Mouse (Mus musculus) testis, adult 2 months (tissue): Measurements from ENCODE around the gene Pigk. TPM values are rescaled to one million over a fixed set of nuclear protein-coding genes. Genes with fewer than 3 reads are reported as not detected.

Source experiments
- H3K27ac ChIP-seq: fragments of 200-500 bp; 2 replicates; pipeline ENCODE4 v1.5.1; 2012; ENCODE audit warnings: low read depth, low read length; ENCODE audit not compliant: control insufficient read depth, insufficient read depth
- H3K27me3 ChIP-seq: fragments of 200-500 bp; 2 replicates; pipeline ENCODE4 v1.6.1; 2012; ENCODE audit warnings: mild to moderate bottlenecking, low read length, moderate library complexity; ENCODE audit not compliant: control insufficient read depth, insufficient read depth
- H3K36me3 ChIP-seq: fragments of 200-500 bp; 2 replicates; pipeline ENCODE4 v1.6.1; 2012; ENCODE audit warnings: mild to moderate bottlenecking, low read length; ENCODE audit not compliant: control insufficient read depth, insufficient read depth
- H3K4me1 ChIP-seq: fragments of 200-500 bp; 2 replicates; pipeline ENCODE4 v1.6.1; 2012; ENCODE audit warnings: low read length; ENCODE audit not compliant: control insufficient read depth, insufficient read depth
- H3K4me3 ChIP-seq: fragments of 200-500 bp; 2 replicates; pipeline ENCODE4 v1.5.1; 2012; ENCODE audit warnings: low read depth, mild to moderate bottlenecking, low read length, moderate library complexity, mixed read lengths; ENCODE audit not compliant: control insufficient read depth
- CTCF ChIP-seq: fragments of 200-500 bp; IDR thresholded peaks from 2 replicates; pipeline ENCODE4 v1.5.1; 2012; ENCODE audit warnings: low read depth, mild to moderate bottlenecking, inconsistent platforms, low read length, moderate library complexity; ENCODE audit not compliant: control insufficient read depth, insufficient read depth, insufficient replicate concordance
- POLR2A ChIP-seq: fragments of 200-500 bp; IDR thresholded peaks from 2 replicates; pipeline ENCODE4 v1.6.1; 2012; ENCODE audit warnings: low read depth, mild to moderate bottlenecking, inconsistent platforms, low read length, moderate library complexity; ENCODE audit not compliant: control insufficient read depth
- polyA plus RNA-seq: library from polyadenylated mRNA; depleted of rRNA; stranded (reverse); fragments of >200 nt; gene quantifications from 2 replicates; pipeline ENCODE4 v1.2.3, GENCODE M21; 2012

Pigk gene
- polyA plus RNA-seq, 1 experiment: 34.6 TPM

- Histone ChIP-seq H3K27ac (no peak overlapping the region), H3K36me3 (no peaks in the 10 kb centered on the region)
- TF ChIP-seq CTCF: no peak
- no peak for TF ChIP-seq POLR2A
Measured at GRCm38 (mm10) chr3:152956771-152957170, 242.9 kb downstream of the Pigk start.

GRCm38 (mm10) chr3:152958358-152959150 lies 244.7 kb downstream of the Pigk start:
- H3K4me1 ChIP-seq: no peaks in the 10 kb centered on the region; the same call in 1 of the 2 replicates

More at GRCm38 (mm10) chr3:152956771-152957170, 242.9 kb downstream of the Pigk start:
- no peaks in the 10 kb centered on the region for H3K27me3 ChIP-seq
- H3K4me3 ChIP-seq: no peak overlapping the region
- no peaks in the 10 kb centered on the region; the same call in 1 of the 2 replicates for H3K4me1 ChIP-seq

GRCm38 (mm10) chr3:152961855-152962376 lies 248.0 kb downstream of the Pigk start:
- peaks cover 7% of the 10 kb centered on the region for H3K4me1 ChIP-seq
- H3K27me3 ChIP-seq: no peaks in the 10 kb centered on the region
- no peak overlapping the region for H3K27ac ChIP-seq
- TF ChIP-seq CTCF (no peak), POLR2A (no peak)
- H3K4me3 ChIP-seq: no peak overlapping the region
- H3K36me3 ChIP-seq: no peaks in the 10 kb centered on the region

More at GRCm38 (mm10) chr3:152958358-152959150, 244.7 kb downstream of the Pigk start:
- no peaks in the 10 kb centered on the region for H3K36me3 ChIP-seq
- H3K27me3 ChIP-seq: no peaks in the 10 kb centered on the region
- TF ChIP-seq CTCF (peak; percentile 77; the same call in 1 of the 2 replicates), POLR2A (no peak)
- no peak overlapping the region for H3K4me3 ChIP-seq
- H3K27ac ChIP-seq: no peak overlapping the region

- TF ChIP-seq CTCF: no peak
- TF ChIP-seq POLR2A: no peak
- H3K36me3 ChIP-seq: no peaks in the 10 kb centered on the region
Measured at GRCm38 (mm10) chr3:152969774-152970347, 256.0 kb downstream of the Pigk start.

GRCm38 (mm10) chr3:152971373-152971772 lies 257.5 kb downstream of the Pigk start:
- Histone ChIP-seq H3K4me1 (peaks cover 8% of the 10 kb centered on the region), H3K27me3 (no peaks in the 10 kb centered on the region), H3K36me3 (no peaks in the 10 kb centered on the region), H3K27ac (no peak overlapping the region), H3K4me3 (no peak overlapping the region)
- no peak for TF ChIP-seq CTCF
- TF ChIP-seq POLR2A: no peak

More at GRCm38 (mm10) chr3:152969774-152970347, 256.0 kb downstream of the Pigk start:
- no peak overlapping the region for H3K27ac ChIP-seq
- H3K4me3 ChIP-seq: no peak overlapping the region
- H3K4me1 ChIP-seq: peaks cover 11% of the 10 kb centered on the region
- no peaks in the 10 kb centered on the region for H3K27me3 ChIP-seq

- TF ChIP-seq POLR2A: no peak
- TF ChIP-seq CTCF: no peak
- Histone ChIP-seq H3K36me3 (no peaks in the 10 kb centered on the region), H3K27me3 (no peaks in the 10 kb centered on the region)
Measured at GRCm38 (mm10) chr3:152979481-152980092, 265.7 kb downstream of the Pigk start.

GRCm38 (mm10) chr3:152980431-152980830 lies 266.5 kb downstream of the Pigk start:
- Histone ChIP-seq H3K4me3 (no peak overlapping the region), H3K27me3 (no peaks in the 10 kb centered on the region)
- no peak for TF ChIP-seq CTCF
- no peak for TF ChIP-seq POLR2A

More at GRCm38 (mm10) chr3:152979481-152980092, 265.7 kb downstream of the Pigk start:
- Histone ChIP-seq H3K4me1 (no peaks in the 10 kb centered on the region), H3K4me3 (no peak overlapping the region), H3K27ac (no peak overlapping the region)

More at GRCm38 (mm10) chr3:152980431-152980830, 266.5 kb downstream of the Pigk start:
- Histone ChIP-seq H3K27ac (no peak overlapping the region), H3K4me1 (no peaks in the 10 kb centered on the region), H3K36me3 (no peaks in the 10 kb centered on the region)
